ENCODE assay signal across 9 mouse cellular contexts in genomic region chr16:65785959-65786358, GRCm38 (mm10). TPM values are rescaled to one million over a fixed set of nuclear protein-coding genes. Genes with fewer than 3 reads are reported as not detected.
DNase-seq lines count a peak whose midpoint lies in the region; ATAC-seq lines count a peak whose summit lies in the region.
"Had no signal": no experiment of that assay in that cellular context is flagged by ENCODE, and none has a peak within 500 bp of the region (broad histone marks: within the 10 kb centered on the region; RNA-seq: fewer than 3 reads in every experiment).

No protein-coding gene starts in this region.

- no peak for DNase-seq in frontal cortex, postnatal 10 days (ENCODE audit: low spot score in 2 of 2)
- peak; percentile 8 for DNase-seq in kidney, postnatal 14 days
- DNase-seq in kidney, adult 18-20 months = no peak
- peak; percentile 8 for DNase-seq in urinary bladder, postnatal 14 days (ENCODE audit: low spot score)
- no peak for DNase-seq in urinary bladder, adult 18-20 months (ENCODE audit: low spot score in 2 of 2)
- DNase-seq in spleen, postnatal 4 days (ENCODE audit: low spot score in 2 of 2) = no peak
- DNase-seq in urinary bladder, adult 2 months (ENCODE audit: low spot score) = no peak
- DNase-seq: adrenal gland, adult 2 months had no signal

- 0 out of 2 replicates have a peak, but pooled peaks have one; percentile 57 for ATAC-seq in frontal cortex, adult (ENCODE audit: low TSS enrichment)

RNA-seq across cellular contexts. Expression of gene Vgll3, which starts 29.1 kb away (rescaled TPM):
- 8.4 and 12.3 TPM in 2 replicates for polyA plus RNA-seq in urinary bladder, adult 2 months (2012; rRNA removed)

Comparison
In these comparisons a context has a peak if more than half of its experiments do, and no peak if none do; other contexts are left out.
1. DNase-seq: peak in kidney, postnatal 14 days (single experiment) and urinary bladder, postnatal 14 days (single experiment); none in frontal cortex, postnatal 10 days (0 of 2), kidney, adult 18-20 months (single experiment), urinary bladder, adult 18-20 months (0 of 2), spleen, postnatal 4 days (0 of 2) and urinary bladder, adult 2 months (single experiment).